Mouse (Mus musculus): Measurements from ENCODE around the gene Gstm3.
A peak's percentile ranks its signal among the peaks of the same experiment; 100 is the strongest.
"Not testable (repeated sequence)": the region's sequence is repeated elsewhere in the genome, so short reads cannot be mapped to it uniquely, and the experiment has no call there.

The Gstm3 gene

GRCm38 (mm10) chr3:107971101-107971500 is 2.0 kb upstream of the Gstm3 start:
- not testable (repeated sequence) for DNase-seq

DNA sequence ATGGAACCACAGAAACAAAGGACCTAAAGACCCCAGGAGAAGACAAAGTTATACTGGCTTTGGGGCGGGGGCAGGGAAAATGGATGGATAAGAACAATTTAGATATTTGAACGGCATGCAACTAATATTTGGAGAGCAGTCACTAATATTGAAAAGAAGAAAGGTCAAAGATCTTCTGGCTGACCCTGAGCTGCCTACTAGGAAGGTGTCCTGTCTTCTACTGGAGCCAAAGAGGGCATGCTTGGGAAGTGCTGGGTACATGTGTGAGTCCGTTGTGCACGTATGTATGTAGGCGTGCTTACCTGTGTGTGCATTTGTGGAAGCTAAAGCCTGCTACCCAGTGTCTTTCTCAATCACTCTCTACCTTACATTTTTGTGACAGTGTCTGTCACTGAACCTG is 2.5 kb downstream of the Gstm3 start:
- no peak for DNase-seq

GRCm38 (mm10) chr3:107965592-107965991 is 3.5 kb downstream of the Gstm3 start:
- DNase-seq = no peak

GRCm38 (mm10) chr3:107964656-107965308 is 4.3 kb downstream of the Gstm3 start:
- DNase-seq = no peak

- no peak for DNase-seq
Observed at GRCm38 (mm10) chr3:107964026-107964425, 5.1 kb downstream of the Gstm3 start.

DNA sequence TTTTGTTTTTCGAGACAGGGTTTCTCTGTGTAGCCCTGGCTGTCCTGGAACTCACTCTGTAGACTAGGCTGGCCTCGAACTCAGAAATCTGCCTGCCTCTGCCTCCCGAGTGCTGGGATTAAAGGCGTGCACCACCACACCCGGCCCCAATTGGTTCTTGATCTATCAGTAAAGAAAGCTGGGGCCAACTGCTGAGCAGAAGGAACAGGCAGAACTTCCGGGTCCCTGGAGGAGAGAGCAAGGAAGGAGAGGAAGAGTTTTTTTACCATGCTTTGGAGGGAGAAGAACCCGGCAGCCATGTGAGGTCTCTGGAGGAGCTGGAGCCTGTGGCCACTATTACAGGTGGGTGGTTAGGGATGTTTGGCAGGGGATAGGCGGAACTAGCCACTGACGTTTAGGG is 13.8 kb downstream of the Gstm3 start:
- DNase-seq = not testable (repeated sequence)

DNA sequence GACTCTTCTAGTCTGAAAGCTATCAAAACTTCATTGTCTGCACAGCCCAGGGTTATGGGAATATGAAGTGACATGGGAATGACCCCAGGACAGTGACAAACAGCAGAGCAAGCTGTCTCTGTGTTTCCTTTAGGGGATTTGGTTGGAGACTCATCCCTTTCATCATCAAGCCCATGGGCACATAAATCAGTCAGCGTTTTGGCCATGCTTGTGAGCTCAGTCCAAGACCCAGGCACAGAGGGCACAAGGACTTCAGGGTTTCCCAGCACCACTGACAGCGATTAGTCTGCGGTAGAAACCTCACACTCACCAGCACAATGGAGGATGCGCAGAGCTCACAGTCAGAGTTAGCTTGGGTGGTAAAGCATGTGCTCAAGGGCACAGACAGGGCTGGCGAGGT is 15.2 kb downstream of the Gstm3 start:
- no peak for DNase-seq

- peak; percentile 42 to 72 for DNase-seq
Observed at GRCm38 (mm10) chr3:107953328-107953755, 15.7 kb downstream of the Gstm3 start.

GRCm38 (mm10) chr3:107950531-107950930 is 18.6 kb downstream of the Gstm3 start:
- DNase-seq = no peak

- not testable (repeated sequence) for DNase-seq
Observed at GRCm38 (mm10) chr3:107949461-107949860, 19.6 kb downstream of the Gstm3 start.

- no peak for DNase-seq
Observed at GRCm38 (mm10) chr3:107945729-107946128, 23.4 kb downstream of the Gstm3 start.

DNA sequence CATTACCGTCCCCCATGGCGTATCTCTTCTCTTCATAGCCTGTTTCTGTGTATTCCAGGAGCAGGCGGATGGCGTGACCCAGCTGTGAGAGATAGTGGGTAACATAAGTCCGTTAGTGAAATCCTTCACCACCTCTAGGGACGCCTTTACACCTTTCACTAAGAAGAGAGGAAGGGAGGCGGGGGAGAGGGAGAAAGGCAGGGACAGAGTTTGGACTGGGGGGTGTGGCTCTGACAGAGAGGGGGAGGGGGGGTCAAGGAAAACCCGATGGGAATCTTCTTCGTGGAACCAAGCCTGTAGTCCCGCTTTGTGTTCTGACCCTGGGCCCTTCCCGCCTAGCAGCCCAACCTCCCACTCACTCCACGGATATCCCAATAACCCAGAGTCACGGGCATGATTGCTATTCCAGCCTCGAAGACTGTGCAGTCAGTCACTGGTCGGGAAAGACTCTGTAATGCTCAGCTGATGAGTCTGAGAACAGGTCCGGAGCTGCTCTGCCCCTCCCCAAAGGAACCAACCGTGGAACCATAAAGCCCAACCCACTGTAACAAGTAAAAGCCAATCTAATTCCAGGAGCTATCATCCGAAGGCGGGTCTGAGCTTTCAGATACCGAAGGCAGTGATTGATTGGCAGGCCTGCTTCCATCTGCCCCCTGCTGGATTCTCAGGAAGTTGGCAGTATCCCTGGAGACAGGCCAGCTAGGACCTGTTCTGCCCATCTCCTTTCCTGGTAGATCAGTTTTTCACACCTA is 25.7 kb downstream of the Gstm3 start, which contains the start of gene Gstm6:
Gene Gstm6, minus strand, starts transcription at position 511 of the 752 bp plus-strand sequence.
- DNase-seq = no peak

GRCm38 (mm10) chr3:107941261-107941660 is 27.8 kb downstream of the Gstm3 start:
- no peak for DNase-seq

DNA sequence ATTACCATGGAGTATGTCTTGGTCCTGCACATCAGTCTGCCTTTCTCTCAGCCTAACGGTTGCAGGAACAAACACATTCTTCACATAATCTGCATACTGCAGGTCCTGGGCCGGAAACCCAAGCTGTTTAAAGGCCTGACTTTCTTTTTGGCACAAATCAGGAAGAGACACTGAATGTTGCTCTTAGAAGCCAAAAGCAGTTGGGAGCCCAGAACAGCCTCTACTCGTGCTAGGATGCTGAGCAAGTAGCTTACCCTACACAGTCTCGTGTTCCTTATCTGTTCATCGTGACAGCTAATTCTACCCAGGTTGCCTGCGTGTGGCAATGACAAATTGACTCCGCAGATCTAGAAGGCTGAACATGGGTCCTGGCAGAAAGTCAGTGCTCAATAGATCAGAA is 28.6 kb downstream of the Gstm3 start:
- no peak for DNase-seq

- DNase-seq = no peak
Observed at GRCm38 (mm10) chr3:107939830-107940229, 29.3 kb downstream of the Gstm3 start.

GRCm38 (mm10) chr3:107939403-107939802 is 29.7 kb downstream of the Gstm3 start:
- peak; percentile 43 to 57 for DNase-seq

- no peak for DNase-seq
Observed at GRCm38 (mm10) chr3:107935888-107936287, 33.2 kb downstream of the Gstm3 start.

- no peak for DNase-seq
Observed at GRCm38 (mm10) chr3:107935268-107935667, 33.8 kb downstream of the Gstm3 start.

- no peak for DNase-seq
Observed at GRCm38 (mm10) chr3:107932128-107932527, 37.0 kb downstream of the Gstm3 start.

DNA sequence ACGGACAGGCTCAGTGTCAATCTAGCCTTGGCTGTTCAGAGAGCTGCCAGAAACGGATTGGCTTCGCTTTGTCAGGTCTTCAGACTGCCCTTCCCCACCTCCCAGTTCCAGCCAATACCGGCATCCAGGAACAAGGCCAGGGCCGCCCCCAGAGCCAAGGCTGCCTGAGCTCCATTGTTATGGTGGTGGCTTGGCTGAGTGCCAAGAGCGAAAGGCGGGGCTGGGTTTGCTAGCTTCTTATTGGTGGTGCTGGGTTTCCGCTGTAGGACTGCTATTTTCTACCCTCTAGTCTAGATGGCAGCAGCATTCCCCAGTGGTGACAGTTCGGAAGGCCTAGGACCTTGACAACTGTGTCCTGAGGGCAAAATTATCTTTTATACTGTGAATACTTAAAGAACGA is 37.4 kb downstream of the Gstm3 start, which contains the start of gene Gstm7:
Gene Gstm7, minus strand, starts transcription at position 148 of the 400 bp plus-strand sequence.
- peak; percentile 95 to 96 for DNase-seq

GRCm38 (mm10) chr3:107931134-107931533 is 37.9 kb downstream of the Gstm3 start:
- DNase-seq = no peak

- no peak for DNase-seq
Observed at GRCm38 (mm10) chr3:107929731-107930130, 39.4 kb downstream of the Gstm3 start.

DNA sequence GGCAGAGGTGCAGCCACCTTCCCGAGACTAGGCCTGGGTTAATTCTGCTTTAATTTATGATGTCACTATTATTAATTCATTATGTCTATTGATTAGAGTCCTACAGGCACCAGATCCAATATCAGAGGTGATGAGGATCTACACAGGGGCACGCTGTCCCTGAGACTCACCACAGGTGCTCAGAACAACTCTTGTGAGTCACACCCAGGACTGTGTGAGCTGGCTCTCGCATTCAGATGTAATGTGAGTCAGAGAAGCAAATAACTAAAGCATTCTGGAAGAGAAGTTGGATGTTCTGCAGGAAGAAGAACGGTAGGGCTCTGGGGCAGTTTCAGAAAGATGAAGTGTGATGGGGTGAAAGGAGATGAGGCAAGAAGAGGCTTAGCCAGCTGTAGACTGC is 39.8 kb downstream of the Gstm3 start:
- DNase-seq = no peak

GRCm38 (mm10) chr3:107928691-107929090 is 40.4 kb downstream of the Gstm3 start:
- DNase-seq = no peak

All from cerebellum, postnatal 25 days (tissue).